Mouse (Mus musculus) heart, postnatal 4 days (tissue): ENCODE data around the gene Pla2g6. TPM values are rescaled to one million over a fixed set of nuclear protein-coding genes. Genes with fewer than 3 reads are reported as not detected.

Experiments used
- DNase-seq: peaks from one replicate; pipeline ENCODE4 v3.0.0; 2021
- total RNA-seq, 2 experiments: library from RNA; stranded (reverse); gene quantifications; 2 replicates each; pipeline ENCODE4 v1.2.3; 2021

Pla2g6 gene
- total RNA-seq, 2 experiments from 2014 or later, result 8.4 to 9.6 TPM

DNA sequence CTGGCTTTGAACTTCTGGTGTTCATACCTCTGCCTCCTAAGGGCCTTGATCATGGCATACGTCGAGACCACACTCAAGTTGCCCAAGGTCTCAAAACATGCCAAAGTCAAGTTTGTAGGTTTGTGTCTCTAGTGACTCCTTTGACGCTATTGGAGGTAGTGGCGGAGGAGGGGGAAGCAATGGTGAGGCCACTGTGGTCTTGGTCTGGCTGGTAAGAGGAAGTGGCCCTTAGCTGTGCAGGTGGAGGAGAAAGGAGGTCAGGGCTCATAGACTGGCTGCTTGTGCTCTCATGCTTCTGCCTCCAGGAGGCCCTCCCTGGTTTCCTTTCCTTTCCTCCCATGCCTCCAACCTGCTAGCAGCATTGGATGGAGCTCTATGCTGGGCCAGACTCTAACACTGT, 22.7 kb upstream of the Pla2g6 start:
- DNase-seq, result no peak

DNA sequence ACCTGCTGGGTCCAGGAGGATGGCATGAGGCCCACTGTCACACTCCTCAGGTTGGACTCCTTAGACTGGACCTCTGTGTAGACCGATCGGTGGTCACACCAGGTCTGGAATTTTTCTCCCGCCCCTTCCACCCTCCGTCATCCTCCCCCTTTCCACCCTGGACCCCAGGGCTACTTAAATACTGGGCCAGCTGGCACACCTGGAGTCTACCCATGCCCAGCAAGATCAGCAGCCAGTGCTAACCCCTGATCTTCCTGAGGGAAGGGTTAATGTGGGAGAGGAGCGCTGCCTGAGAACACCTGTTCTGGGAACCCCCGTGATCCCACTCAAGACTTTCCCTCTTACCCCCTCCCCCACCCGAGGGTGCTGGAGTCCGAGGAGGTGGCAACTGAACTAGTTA, 20.5 kb upstream of the Pla2g6 start:
- DNase-seq, result no peak

DNA sequence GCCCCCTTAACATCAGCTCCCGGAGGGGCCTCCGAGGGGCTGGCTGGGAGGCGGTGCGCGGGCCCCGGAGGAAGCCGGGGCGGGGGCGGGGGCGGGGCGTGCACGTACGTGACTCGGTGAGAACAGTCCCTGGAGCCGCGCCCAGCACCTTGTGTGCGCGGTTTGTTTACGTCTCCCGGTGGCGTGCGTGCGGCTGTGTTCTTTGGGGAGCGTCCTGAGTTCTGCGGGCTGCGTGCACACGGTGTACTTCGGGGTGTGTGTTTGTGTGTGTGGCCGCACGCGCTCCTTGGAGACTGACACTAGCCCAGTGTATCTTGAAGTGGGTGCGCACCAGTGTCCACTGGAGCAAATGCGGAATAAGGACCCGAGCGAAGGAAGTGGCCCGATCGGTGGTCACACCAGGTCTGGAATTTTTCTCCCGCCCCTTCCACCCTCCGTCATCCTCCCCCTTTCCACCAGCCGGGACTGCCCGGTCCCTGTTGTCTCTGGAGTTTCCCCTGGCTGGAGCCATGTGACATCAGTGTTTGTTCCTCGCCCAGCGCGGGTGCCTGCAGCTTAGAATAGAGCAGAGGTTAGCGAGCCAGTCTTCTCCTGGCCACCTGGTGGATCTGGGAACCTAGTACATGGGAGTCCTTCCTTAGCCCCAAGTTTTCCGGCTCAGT, 19.8 kb upstream of the Pla2g6 start:
- peak; percentile 80 for DNase-seq

DNA sequence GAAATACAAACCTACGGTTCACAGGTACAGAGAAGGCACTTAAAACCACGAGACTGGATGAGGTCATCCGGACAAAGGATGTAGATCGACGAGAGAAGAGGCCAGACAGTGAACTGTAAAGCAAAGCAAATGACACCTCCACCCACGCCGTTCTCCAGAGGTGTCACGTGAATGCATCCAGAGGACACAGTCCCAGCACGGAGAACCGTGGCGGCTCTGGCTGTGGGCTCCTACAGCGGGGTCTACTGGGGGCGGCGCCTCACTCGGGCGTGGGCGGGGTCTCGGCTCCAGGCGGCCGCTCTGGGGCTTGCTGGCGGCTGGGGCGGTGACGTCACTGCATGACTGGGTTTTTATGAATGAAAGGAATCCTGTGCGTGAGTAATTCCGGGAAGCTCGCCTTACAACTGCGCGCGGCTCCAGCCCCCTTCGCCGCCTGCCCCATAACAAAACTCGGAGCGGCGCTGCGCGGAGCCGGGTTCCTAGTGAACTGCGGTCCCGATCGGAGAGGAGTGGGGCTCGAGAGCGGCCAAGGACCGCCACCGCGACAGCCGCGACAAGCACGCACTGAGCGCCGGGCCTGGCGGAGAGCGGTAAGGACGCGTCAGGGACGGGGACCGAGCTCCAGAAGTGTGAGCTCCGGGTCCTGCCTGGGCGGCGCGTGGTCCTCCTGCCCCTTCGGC, 19.1 kb upstream of the Pla2g6 start:
- DNase-seq, result peak; percentile 96

DNA sequence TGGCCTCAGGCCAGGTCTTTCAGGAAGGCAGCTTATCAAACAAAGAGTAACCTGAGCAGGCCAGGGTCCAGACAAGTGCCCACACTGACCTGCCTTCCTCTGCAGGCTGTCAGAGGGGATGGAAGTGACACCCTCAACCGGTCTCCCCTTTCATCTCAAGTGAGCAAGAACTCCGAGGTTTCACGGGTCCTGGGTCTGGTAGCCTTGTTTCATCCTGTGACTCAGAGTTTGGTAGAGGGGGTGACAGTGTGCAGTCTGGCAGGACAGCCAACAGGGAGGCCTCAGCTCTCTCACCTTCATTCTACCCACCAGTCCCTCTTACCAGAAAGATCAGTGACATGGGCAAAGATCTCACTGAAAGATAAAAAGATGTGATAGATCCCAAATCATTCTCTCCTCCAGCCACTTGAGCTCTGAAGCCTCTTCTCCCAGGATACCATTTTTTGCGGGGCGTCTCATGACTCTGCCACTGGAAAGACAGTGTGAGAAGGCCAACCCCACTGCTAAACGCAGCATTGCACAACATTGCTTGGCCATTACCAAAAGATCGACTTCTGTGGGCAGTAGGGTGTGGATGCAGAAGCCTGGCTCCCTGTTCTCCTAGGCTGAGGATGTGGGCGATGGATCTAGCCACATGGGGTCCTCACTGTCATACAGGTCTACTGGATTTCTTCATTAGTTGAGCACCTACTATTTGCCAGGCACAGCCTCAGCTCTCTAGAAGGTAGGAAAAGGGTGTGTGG, 18.0 kb upstream of the Pla2g6 start, which contains the start of gene Maff:
TSS of gene Maff (plus strand) at position 571 of the 743 bp plus-strand sequence.
- DNase-seq, result no peak

DNA sequence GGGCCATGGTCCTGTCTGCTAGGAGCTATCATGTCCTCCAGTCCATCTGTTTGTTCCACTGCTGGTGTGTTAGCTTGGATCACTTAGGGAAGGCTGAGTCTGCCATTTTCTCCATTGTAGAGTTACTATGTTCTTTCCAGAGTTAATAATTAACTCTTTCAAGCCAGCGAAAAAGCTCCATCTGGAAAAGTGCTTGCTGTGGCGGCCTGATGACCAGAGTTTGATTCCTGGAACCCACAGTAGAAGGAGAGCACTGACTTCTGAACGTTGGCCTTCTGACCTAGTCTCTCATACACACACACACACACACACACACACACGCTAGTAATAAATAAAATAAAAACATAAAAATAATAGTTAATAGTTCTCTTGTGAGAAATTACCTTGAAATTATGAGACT, 16.4 kb upstream of the Pla2g6 start:
- no peak for DNase-seq

DNA sequence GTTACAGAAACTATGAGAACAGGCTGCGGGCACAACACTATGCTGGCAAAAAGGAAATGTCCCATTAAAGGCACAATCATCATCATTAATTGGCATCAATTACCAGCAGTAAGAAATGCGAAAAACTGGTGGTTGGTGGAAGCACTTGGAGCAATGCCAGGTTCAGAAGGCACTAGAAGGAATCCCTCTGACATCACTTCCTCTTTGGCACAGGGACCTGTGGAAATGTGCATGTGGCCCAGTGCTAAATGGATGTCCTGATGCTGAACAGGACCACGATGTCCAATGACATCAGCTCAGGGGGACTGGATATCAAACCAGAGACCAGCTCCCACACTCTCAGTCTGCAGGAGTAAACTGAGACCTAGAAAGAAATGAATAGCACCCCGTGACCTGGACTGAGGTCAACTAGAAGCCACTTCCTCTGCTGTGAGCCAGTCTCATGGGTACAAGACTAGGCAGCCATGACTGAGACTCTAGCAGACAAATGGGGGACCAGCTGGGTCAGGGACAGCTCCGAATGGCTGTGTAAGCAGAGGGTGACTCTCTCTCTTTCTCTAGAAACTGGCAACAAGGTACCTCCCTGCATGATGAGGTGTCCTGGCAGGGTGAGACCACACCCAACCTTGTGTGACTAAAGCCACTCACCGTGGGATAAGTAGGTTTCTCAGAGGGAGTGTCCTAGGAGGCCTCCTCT, 14.6 kb upstream of the Pla2g6 start:
- no peak for DNase-seq

DNA sequence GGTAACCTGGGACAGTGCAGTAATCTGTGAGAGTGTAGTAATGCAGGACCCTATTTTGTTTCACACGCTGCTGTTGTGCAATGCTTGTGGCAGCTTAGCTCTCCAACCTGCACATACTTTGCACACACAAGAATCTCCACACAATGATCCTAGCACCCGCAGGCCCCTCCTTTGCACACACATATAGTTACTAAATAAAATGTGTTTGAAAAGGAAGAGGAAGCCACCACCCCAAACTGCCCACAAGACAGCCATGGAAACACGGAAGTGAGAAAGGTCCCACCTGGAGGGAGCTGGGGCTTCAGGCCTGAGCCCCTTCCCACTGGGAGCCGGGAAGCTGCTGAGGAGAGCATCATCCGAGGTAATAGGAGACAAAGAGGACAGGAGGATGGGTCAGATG, 10.8 kb upstream of the Pla2g6 start:
- no peak for DNase-seq

DNA sequence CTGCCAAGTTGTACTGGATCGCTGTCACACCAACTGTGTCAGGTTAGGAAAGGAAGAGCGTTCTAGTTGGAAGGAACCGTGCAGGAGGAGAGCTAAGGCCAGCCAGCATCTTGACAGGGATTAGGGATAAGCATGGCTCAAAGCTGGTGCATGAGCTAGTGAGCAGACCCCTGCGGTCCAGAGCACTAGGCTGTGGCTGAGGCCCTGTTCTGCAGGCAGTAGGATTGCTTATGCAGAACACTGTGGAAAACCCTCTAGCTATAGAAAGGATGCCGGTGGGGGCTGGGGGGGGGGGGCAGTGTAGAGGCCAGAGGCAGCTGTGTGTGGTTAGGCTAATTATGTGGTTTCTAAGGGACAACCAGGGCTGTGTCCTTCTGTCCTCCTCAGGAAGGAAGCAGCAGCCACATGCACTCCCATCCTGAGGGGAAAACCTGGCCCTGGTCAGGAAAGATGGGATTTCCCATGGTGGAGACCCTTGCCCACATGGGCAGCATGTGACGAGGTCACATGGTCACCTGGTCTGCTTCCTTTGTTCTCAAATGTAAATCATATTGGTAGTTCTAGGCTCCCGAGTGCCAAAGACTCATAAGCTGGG, 7.0 kb upstream of the Pla2g6 start:
- no peak for DNase-seq

DNA sequence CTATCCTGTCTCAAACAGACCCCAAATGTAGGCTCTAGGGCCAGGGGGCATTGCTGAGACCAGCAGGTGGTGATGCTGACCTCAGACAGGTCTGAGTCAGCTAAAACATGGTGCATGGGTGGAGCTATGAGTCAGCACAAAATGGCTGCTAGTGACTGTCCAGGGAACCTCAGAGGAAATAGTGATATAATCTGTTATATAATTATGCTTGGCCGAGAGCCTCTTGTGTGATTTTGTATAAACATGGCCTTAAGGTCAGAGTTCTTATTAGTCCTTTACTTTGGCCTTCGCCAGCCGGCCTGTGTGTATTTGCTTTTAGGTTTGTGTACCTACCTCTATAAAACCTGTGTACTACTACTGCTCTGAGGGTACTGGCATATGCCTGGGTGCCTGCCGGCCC, 5.2 kb upstream of the Pla2g6 start:
- DNase-seq, result no peak

DNA sequence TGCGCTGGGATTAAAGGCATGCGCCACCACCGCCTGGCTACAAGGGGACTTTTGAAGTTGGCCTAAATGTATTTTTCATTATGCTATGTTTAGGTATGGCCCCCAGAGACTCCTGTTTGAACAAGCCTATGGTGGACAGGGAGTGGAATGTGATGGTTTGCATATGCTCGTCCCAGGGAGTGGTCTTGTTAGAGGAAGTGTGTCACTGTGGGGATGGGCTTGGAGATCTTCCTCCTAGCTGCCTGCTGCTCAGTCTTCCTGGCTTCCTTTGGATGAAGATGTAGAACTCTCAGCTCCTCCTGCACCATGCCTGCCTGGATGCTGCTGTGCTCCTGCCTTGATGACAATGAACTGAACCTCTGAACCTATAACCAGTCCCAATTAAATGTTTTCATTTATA, 2.3 kb upstream of the Pla2g6 start:
- DNase-seq, result no peak

DNA sequence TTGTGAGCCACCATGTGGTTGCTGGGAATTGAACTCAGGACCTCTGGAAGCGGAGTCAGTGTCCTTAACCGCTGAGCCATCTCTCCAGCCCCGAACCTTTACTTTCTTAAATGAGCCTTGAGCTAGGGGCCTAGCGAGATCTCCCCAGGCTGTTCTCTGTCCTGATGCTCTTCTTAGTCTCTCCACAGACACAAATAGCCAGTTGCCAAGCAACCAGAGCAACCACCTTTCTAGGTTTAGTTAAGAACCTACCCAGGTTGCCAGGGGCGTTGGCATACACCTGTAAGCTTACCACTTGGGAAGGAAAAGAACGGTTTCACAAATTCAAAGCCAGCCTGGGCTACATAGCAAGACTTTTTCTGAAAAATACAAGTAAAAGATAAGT, 1.8 kb upstream of the Pla2g6 start:
- no peak for DNase-seq

DNA sequence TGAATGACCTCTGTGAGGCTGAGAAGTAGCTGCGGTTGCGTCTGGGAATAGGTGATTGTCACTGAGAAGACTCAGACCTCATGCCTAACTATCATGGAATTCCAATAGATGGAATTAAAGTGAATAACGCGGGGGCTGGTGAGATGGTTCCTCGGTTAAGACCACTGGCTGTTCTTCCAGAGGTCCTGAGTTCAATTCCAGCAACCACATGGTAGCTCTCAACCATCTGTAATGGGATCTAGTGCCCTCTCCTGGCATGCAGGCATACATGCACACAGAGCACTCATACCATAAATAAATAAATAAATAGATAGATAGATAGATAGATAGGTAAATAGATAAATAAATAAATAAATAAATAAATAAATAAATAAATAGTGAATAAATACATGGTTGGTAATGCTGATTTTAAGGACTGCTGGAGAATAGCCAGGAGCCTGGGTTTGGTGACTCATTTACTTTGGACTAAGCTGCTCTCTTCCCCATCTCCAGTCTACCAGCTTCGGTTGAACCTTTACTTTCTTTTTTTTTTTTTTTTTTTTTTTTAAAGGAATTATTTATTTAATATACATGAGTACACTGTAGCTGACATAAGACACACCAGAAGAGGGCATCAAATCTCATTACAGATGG, 1.3 kb upstream of the Pla2g6 start:
- DNase-seq, result no peak

DNA sequence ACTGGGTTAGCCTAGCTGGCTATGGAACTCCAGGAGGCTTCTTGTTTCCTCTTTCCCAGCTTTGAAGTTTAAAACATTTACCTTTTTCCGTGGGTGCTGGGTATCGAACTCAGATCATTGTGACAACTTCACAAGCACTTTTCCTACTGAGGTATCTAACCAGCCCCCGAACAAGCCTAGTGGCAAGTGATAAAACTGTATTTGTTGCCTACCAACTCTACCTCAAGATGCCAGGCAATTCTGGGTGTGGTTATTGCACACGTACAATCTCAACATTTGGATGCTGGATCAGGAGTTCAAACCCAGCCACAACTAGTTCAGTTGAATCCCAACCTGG, 717 bp upstream of the Pla2g6 start:
- DNase-seq, result no peak

DNA sequence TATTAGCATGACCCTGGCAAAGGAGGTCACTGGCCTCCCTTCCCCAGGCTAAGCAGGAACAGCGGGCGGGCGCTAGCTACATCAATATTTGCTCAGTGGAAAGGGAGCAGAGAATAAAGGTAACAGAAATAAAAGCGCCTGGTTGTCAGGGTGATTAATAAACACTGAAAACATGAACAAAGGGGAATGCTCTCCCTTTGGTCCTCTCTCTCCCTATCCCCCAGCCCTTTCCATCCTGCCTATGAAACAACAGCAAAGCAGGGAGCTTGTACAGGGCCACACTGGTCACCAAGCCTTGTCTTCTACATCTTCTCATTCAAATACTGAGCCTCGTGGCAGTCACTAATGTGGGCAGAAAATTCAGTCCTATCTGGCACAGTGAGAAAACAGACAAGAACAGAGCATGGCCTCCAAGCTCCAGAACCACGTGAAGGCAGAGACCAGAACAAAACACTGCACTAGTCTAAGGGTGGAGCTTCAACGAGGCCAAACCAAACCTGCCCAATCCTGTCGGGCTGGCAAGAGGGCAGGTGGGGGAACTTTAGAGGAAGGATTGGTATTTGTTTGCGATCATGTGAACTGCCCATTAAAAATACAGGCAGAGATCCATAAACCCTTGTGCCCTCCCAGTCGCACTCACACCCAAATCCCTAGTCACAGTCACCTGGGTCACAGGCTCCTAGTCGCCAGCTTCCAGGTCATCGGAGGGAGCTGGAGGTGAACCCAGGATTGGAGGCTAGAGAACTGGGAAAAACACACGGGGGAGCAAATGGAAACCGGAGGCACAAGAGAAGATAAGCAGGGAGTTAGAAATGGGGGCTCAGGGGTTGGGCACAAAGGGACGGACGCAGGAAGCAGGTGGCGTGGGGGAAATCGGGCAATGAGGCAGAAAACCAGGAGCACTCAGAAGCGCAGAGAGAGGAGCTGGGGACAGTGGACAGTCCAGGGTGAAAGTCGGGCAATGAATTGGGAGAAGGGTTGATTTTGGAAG, 924 bp downstream of the Pla2g6 start:
- peak; percentile 26 for DNase-seq

DNA sequence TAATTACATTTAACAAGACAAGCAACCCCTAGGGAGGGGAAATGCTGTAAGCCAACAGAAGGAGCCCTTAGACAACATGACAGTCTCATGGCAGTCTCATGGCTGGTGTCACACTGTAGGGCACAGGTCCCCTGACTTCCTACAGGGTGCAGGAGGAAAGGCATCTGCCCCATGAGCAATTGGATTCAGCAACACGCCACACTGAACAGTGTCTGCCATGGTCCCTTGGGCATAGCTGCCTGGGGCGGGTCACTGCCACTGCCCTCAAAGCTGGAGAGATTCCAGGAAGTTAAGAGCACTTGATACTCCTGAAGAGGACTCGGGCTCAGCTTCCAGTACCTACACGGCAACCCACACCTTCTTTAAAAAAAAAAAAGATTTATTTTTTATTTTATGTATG, 1.9 kb downstream of the Pla2g6 start:
- no peak for DNase-seq

DNA sequence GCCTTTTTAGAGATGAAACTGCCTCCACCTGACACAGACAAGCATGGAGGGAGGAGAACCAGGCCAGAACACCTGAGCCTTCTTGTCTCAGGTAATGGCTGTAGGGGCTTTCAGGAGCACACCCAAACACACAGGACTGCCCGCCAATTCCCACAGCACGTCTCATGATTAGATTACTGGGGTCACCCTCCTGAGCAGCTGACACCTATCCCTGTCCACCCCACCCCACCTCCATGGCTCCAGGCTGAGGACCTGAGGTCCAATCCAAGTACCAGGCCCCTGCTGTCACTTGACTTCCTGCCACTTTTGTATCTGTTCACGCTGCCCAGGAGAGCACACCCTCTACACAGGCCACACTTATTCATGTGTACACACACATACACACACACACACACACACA, 2.4 kb downstream of the Pla2g6 start:
- no peak for DNase-seq

DNA sequence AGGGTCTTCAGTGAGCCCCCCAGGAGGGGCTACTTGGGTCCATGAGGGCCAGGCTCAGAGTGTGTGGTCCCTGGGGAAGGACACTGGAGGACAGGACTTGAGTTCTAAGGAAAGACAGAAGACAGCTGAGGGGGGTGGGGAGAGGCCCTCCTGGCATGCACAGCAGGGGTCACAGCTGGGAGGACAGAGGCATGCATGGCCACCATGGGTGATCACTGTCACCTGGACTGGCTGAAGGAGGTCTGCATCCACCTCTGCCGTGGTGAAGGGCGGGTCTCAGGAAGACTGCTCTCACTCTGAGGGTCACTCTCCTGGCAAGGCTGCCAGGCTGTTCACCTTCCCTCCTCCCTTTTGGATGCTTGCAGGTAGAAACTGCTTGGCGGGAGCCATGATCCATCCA, 3.8 kb downstream of the Pla2g6 start:
- DNase-seq, result no peak

DNA sequence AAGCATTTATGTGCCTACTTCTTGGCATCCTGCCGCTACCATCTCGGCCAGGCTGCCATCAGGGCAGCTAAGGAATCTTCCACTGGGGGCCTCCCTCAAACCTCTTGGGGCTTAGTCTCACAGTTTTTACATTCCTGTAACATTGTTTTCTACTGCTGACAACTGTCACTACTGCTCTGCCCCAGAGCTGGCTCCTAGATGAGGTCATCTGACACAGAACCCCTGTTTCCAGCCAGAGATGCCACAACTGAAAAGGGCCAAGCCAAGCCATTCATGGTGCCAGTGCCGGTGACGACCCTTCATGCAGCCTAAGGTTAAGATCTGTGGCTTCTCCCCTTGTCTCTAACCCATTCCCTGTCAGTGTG, 4.4 kb downstream of the Pla2g6 start:
- DNase-seq, result no peak

DNA sequence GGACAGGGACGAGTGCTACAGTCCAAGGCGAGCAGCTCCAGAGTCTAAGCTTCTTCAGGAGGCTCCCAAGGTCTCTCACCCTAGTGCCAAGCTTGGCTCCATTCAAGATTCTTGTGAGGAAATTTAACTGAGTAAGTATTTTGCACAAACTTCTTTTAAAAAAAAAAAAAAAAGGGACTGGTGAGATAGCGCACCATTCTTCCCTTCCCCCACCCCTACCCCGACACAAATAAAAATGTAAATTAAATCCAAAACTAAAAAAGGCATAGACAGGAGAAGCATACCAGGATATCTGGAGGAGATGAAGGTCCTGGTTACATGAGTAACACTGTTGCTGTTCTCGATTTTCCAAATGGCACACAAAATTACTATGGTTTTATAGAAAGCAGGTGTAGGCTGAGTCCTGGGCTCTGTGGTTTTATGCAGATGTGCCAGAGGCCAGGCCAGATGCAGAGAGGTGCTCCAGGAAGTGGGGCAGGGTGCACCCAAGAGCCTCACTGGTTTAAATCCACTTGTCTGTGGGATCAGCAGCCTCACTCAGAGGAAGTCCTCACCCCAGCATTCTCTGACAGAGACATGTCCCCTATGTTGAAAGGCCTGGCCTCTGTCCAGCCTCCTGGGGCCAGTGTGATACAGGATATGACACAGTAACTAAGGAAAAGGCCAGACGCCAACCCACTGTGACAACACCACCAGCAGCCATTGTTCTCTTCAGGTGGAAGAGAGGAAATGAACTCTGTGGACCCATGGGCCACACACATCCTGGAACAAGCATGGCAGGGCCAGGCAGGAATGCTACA, 5.0 kb downstream of the Pla2g6 start:
- DNase-seq, result peak; percentile 88
